Mouse (Mus musculus) embryonic stem cell, embryonic (primary cell): Measurements from ENCODE around the gene Casp8.
"Not testable (repeated sequence)": the region's sequence is repeated elsewhere in the genome, so short reads cannot be mapped to it uniquely, and the experiment has no call there.

Experiments
- CTCF ChIA-PET, 4 experiments: fragments of 300-600 bp in 2 of 4; fragments of 350-600 bp in 2 of 4; sonication (Branson Sonifier 250); formaldehyde crosslinking; loops; one replicate each; lab custom pipeline; 2022; ENCODE audit warnings: inconsistent platforms in 2 of 4; lab: Charles Lee
- POLR2A ChIA-PET, 4 experiments: fragments of 300-600 bp in 2 of 4; fragments of 350-600 bp in 2 of 4; sonication (Branson Sonifier 250); formaldehyde crosslinking; loops; one replicate each; lab custom pipeline; 2022; ENCODE audit warnings: antibody characterized with exemption in 4 of 4, inconsistent platforms in 1 of 4; lab: Charles Lee

Casp8 gene

DNA sequence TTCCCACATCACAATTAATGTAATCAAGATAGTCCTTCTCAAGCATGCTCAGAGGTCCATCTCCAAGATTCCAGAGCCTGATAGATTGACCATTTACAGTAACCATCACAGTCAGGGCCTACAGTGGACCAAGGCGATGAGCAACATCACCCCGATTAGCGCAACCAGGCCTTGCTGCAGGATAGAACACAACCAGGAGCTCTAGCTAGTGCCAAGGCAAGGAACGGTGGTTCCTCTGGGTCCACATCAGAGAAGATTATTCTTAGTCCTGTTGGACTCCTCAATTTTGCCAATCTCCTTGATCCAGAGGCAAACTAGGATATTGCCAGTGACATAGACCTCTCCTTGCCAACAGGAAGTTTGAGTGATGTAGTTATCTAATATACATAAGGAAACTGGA is 6.8 kb upstream of the Casp8 start:
- CTCF ChIA-PET: interaction anchor here in 1 of 4 experiments (0.7 kb wide), 1 partner anchor 77 kb away, joined by 3 read pairs; the partner anchor contains the start of gene Cflar
- POLR2A ChIA-PET: no interaction called here

DNA sequence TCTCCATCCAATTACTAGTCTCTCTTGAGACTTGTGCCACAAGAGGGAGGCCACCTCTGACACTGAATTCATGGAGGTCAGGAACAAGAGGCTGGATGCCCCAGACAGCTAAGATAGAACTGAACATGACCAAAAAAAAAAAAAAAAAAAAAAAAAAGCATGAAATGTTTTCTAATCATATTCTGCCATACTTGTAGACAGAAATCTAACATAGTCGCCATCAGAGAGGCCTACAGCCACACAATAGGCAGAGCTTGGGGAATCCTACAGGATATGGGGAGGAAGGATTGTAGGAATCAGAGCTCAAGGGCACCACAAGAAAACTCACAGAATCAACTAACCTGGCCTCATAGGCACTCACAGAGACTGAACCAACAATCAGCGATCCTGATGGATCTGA is 469 bp upstream of the Casp8 start:
- ChIA-PET CTCF (interaction anchor here in 3 of 4 experiments (0.5 to 1.5 kb wide), 3 partner anchors 47 to 691 kb away, joined by 3 to 5 read pairs (median 3); no protein-coding TSS in a partner anchor), POLR2A (interaction anchor here in 3 of 4 experiments (0.6 to 1.5 kb wide), 9 partner anchors 11 to 1021 kb away, joined by 3 to 5 read pairs (median 4); partner anchors contain the start of genes Clk1 (in 1 of the 3), Orc2 (in 1 of the 3), Spats2l (in 1 of the 3) and Stradb (in 1 of the 3))

DNA sequence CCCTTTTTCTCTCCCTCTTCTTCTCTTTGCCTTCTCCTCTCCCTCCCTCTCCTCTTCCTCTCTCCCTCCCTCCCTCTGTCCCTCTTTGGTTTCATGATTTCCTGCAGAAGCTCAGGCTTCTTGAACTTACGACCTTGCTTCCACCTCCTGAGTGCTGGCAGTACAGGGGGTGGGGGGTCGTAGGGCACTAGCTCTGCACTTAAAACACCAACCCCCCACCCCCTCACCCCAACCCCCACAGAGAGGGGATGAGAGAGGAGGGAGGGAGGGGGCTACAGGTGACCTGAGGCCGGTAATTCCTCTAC is 837 bp downstream of the Casp8 start:
- ChIA-PET POLR2A (interaction anchor here in 2 of 4 experiments (0.6 to 1.5 kb wide), 7 partner anchors 10 to 1333 kb away, joined by 3 to 4 read pairs (median 3); partner anchors contain the start of gene Orc2 (in 1 of the 2)), CTCF (interaction anchor here in 2 of 4 experiments (0.6 to 1.5 kb wide), 6 partner anchors 49 to 1277 kb away, joined by 3 to 5 read pairs (median 3); no protein-coding TSS in a partner anchor)

DNA sequence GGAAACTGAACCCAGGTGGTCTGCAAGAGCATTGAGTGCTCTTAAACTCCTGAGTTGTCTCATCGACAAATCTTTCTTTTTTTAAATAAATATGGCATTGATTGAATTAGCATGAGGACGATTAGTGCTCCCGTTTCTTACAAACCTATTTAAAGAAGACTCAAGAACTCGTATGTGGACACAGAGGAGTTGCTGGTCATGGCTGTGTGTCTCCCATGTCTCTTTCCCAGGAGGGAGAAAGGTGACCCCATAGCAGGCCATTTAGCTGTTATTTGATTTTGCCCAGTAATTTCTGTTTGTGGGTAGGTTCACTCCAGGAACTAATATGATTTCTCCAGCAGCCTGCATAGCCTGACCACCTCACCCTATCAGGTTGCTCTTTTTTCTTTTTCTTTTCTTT is 1.7 kb downstream of the Casp8 start:
- POLR2A ChIA-PET: no interaction called here
- CTCF ChIA-PET: no interaction called here

DNA sequence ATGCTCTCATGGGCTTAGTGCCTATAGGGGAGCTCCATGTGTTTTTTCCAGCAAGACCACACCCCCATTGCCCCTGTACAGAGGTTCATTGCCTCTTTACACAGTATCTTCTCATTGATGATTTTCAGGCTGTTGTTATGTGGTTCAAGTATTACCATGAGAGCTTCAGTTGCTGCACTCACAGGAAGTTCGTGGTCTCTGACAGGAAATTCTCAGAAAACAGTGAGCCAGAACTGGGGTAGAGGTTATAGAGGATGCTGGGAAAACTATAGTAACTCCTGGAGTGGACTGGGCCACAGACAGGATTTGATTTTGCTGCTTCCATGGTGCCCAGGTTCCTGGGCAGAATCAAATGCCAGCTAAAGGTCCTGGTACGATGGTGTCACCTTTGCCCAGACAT is 2.2 kb downstream of the Casp8 start:
- POLR2A ChIA-PET: no interaction called here

DNA sequence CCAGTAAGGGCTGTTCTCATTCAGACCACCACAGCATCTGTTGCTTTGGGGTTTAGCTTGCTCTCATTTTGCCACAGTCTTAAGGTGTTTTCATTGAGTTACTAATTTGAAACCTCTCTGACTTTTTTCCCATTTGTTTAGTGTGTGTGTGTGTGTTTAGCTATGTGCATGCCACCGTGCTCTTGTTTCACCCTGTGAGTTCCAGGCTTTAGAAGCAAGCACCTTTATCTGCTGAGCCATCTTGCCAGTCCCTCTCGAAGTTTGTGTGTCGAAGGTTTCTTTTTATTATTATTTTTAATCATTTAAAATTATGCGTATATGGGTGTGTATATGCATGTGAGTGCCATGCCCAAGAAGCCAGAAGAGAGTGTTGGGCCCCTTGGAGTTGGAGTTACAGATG is 3.7 kb downstream of the Casp8 start:
- ChIA-PET POLR2A (no interaction called here), CTCF (no interaction called here)

More for the DNA sequence above, 2.2 kb downstream of the Casp8 start:
- CTCF ChIA-PET: no interaction called here

DNA sequence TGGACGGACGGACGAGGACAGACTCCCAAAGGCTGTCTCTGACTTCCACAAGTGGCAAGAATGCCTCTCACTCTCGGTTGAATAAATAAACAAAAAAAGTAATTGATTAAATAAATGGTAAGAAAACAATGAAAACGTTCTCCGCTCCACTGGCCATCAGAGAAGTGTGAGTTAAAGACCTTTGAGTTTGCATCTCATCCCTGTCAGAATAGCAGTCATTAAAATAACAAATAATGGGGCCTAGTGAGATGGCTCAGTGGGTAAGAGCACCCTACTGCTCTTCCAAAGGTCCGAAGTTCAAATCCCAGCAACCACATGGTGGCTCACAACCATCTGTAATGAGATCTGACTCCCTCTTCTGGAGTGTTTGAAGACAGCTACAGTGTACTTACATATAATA is 5.5 kb downstream of the Casp8 start:
- POLR2A ChIA-PET, CTCF ChIA-PET: not testable (repeated sequence)

DNA sequence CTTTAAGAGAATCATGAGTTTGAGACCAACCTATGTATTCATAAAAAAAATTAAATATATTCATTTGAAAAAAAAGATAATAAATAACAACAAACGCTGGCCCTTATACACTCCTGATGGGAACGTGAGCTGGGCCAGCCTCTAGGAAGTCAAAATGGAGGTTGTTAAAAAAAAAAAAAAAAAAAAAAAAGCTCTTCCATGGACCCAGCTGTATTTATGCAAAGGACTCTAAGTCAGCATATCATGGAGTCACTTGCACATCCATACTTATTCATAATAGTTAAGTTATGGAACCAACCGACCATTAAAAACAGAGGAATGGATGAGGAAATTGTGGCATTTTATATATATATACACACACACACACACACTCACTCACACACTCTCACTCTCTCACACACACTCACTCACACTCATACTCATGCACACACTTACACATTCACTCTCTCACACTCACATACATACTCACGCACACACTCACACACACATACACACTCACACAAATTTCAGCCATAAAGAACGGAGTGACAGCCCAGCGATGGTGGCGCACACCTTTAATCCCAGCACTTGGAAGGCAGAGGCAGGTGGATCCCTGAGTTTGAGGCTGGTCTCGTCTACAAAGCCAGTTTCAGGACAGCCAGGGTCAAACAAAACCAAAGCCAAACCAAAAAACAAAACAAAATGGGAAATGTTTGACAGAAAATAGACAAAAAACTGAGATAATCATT is 6.5 kb downstream of the Casp8 start:
- CTCF ChIA-PET: interaction anchor here in 1 of 4 experiments (0.6 kb wide), 1 partner anchor 17 kb away, joined by 6 read pairs; no protein-coding TSS in a partner anchor
- POLR2A ChIA-PET: interaction anchor here in 2 of 4 experiments (0.7 to 1.4 kb wide), 2 partner anchors 171 to 467 kb away, joined by 4 to 5 read pairs; partner anchors contain the start of genes Stradb (in 1 of the 2) and Trak2 (in 1 of the 2)

DNA sequence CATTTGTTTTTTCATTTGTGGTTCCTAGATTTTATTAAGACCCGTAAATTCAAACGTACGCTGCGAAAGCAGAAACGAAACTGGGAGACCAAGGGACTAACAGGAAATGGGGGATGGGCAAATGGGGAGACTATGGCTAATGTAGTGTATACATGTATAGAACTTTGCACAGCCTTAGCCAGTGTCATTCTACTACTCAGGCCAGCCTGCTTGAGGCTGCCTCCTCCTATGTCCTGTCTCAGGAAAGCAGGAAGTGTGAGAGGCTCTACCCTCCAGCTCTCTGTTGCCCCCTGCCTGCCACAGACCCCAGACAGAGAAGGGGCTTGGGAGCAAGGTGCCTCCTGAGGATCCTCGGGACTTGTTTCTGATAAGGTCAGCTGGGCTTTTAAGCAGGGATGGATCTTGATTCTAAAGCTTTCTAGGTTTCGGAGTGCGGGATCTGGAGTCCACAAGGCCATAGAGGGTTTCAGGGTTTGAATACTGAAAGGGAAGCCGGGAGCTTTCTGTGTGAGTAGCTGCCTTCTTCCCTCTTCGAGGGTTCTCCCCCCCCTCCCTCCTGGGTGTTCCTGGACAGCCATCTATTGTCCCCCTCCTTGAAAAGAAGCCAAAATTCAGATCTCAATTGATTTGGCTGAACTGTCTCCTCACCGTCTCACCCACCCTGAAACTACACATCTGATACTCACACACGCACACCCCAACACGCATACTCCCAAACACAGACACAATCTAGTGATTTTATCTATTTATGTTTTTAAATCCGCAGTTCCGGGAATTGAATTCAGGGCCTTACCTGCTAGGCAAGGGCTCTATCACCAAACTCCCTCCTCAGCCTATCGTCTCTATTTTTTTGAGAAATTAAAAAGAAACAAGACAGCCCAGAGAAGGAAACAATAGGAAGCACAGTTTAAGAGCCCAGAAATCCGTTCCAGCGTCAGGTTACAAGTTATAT is 7.4 kb downstream of the Casp8 start:
- CTCF ChIA-PET: interaction anchor here in 1 of 4 experiments (0.7 to 0.8 kb wide), 3 partner anchors 20 to 341 kb away, joined by 3 read pairs; no protein-coding TSS in a partner anchor
- POLR2A ChIA-PET: interaction anchor here in 2 of 4 experiments (1.0 to 1.4 kb wide), 2 partner anchors 170 to 435 kb away, joined by 3 to 4 read pairs; partner anchors contain the start of genes Als2 (in 1 of the 2), Stradb (in 1 of the 2) and Trak2 (in 1 of the 2)

DNA sequence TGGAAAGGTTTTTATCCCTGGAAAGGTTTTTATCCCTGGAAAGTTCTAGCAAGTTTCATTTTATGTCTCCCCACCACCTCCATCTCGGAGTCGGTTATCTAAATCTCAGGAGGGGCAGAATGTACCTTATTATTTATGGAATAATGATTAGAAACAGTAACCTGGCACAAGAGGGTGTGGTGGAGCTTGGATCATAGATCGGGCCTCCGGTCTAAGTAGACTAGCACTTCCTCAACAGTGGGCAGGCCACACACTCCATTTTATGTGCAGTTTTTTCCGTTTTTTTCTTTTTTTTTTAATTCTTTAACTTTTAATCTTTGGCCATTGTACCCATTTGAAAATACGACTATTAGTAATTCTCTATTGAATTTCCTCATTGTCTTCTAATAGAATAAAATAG is 8.4 kb downstream of the Casp8 start:
- POLR2A ChIA-PET: interaction anchor here in 1 of 4 experiments (1.0 kb wide), 1 partner anchor 434 kb away, joined by 3 read pairs; the partner anchor contains the start of gene Als2
- CTCF ChIA-PET: no interaction called here

DNA sequence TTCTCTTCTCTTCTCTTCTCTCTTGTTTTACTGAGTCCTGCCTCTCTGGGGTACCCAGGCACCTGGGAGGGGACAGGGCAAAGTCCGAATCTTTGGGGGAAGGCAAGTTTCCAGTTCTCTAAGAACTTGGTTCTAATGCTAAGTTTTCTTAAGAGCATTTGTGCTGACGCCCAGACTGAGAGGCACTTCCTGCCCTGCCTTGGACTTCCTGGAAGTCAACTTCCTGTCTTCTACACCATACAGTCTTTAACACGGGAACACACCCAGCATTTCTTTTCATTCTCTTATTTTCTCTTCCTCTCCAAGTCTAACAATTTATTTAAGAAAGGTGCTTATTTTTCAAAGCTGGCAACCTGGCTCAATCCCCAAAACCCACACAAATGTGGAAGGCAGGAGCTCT is 11.5 kb downstream of the Casp8 start:
- ChIA-PET POLR2A (interaction anchor here in 1 of 4 experiments (1.5 kb wide), 1 partner anchor 11 kb away, joined by 4 read pairs; no protein-coding TSS in a partner anchor), CTCF (no interaction called here)

DNA sequence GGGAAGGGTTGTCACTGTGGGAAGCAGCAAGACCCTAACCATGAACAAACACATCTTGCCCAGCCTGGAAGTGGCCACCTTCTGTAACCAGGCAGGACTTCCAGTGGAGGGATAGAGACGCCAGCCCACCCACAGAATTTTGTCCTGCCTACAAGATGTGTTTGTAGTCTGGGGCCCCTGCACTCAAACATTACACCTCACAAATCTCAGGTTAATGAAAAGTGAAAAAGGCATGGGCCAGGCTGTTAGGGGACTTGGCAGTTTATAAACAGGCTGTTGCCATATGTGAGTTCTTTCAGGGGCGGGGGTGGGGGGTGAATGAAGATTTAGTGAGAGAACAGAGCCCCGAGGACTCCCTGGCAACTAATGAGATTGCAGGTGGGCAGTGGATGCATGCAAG is 31.1 kb downstream of the Casp8 start:
- CTCF ChIA-PET: no interaction called here
- POLR2A ChIA-PET: no interaction called here

DNA sequence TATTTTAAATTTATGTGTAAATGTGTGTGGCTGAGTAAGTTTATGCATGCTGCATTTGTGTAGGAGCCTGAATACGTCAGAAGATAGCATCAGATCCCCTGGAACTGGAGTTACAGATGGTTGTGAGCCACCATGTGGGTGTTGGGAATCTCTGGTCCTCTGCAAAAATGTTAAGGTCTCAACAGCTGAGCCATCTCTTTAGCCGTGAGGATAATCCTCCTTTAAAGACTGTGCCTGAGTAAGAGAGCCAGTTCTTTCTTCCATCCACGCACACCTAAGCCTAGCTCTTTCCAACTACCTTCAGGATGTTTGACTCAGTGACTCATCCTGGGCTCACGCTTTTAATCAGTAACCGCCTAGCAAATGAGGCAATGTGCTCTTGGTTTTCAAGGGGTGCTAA is 35.6 kb downstream of the Casp8 start:
- ChIA-PET CTCF (interaction anchor here in 1 of 4 experiments (0.5 kb wide), 1 partner anchor 74 kb away, joined by 3 read pairs; no protein-coding TSS in a partner anchor), POLR2A (no interaction called here)

DNA sequence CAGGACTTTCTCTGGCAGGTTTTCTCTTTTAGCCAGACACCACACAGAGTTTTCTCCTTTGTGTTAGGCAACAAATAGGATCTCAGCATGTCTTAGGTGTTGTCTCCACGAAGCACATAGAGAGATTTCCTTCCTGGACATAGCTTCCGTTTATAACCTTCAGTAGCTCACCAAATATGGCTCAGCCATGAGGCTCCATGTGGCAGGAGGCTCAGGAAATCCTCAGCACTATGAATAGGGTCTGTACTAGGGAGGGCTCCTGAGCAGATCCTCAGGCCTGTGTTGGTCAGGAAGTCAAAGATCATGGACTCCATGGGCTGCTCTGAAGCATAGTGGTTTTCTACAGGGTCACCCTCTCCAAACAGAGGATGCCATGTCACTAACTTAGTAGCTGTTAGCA is 37.0 kb downstream of the Casp8 start:
- CTCF ChIA-PET: no interaction called here
- POLR2A ChIA-PET: no interaction called here

DNA sequence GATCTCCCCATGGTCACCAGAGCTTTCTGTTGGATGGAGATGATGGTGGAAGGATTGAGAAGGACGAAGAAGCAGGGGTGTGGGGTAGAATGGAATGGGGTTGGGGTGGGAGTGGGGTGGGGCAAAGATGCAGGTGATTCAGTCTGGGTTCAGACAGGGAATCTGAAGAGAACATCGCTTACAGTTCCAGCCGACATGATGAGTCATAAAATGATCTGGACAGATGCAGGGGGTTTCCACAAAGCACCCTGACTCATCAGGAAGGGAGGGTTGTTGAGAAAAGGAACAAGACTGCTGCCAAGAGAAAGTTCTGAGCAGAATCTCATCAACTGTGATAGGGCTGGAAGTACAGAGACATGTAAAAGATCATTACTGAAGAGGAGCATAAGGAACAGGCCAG is 61.6 kb downstream of the Casp8 start:
- CTCF ChIA-PET, POLR2A ChIA-PET: not testable (repeated sequence)

DNA sequence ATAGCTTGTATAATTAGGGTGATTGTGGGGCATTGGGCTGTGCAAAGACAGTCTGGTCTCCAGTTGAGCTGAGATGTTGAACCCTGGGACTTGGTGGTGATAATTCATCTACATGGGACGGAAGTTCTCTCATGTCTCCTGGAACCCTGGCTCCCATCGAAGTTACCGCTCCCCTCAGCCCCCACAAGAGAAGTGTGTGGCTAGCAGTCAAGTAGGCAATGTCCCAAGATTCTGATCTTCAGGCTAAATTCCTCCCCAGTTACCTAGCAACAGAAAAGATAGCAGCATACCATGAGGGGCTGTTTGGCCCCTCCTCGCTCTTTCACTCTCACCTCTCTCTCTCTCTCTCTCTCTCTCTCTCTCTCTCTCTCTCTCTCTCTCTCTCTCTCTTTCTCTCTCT is 64.0 kb downstream of the Casp8 start:
- POLR2A ChIA-PET: not testable (repeated sequence)
- CTCF ChIA-PET: interaction anchor here in 1 of 4 experiments (0.7 kb wide), 1 partner anchor 85 kb away, joined by 3 read pairs; no protein-coding TSS in a partner anchor

DNA sequence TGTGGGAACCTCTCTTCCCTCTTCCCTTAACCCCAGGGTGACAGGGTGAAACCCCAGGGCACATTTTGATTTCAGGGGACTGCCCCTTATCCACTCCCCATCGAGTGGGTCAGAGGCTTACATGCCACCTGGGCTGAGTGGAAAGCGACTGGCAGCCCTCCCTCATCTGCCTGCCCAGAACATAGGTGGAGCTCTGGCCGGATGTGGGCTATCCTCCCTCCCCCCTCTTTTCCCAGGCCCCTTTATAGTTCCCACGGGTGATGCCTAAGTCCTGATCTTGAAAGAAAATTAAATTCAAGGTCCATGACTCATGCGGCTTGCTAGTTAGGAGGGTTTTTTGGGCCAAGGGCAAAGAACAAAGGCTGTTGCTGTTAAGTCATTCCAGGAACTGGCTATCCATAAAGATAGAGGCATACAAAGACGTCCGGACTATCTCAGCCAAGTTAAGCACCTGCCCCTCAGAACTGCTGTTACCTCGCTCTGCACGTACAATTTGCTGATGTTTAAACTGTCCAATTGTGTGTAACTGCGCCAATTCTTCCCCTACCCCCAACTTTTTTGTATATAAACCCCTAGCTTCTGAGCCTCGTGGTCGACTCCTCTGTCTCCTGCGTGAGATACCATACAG is 64.7 kb downstream of the Casp8 start:
- CTCF ChIA-PET, POLR2A ChIA-PET: not testable (repeated sequence)

DNA sequence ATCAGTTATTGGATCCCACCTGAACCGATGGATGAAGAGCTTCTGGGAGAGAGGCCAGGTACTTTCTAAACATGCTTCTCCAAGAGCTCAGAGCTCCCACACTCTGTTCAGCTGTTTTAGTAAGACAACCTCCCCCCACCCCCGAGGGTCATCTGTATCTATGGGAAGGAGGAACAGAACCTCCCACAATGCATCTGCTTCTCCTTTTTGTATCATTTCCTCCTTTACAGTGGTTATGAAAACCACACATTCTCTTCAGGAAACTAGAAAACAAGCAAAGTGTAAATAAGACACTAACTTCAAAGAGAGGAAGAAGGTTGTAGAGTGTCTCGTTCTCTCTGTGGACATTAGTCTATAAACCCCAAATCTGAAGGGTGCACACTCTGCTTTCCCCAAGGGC is 65.4 kb downstream of the Casp8 start:
- POLR2A ChIA-PET, CTCF ChIA-PET: not testable (repeated sequence)

DNA sequence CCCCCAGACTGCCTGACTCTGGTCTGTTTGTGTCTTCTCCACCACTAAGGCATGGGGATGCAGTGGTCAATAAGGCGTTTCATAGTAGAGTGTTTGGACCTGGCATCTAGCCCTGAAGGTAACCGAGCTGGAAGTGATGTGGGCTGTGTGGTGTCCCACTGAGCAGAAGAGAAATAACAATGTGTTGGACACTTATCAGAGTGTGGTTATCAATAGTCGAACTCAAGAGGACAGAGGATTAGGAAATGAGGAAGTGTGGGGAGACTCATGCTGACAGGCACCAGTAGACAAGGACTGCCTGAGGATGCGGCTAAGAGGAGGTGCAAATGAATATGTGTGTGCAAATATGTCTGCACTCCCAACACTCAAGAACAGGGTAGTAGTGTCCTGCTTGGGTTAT is 81.3 kb downstream of the Casp8 start:
- CTCF ChIA-PET, POLR2A ChIA-PET: not testable (repeated sequence)
